Mouse (Mus musculus) G1E (cell line): ENCODE data around the gene Gfod1.

ENCODE experiments used
- CTCF ChIP-seq: IDR thresholded peaks from 2 replicates; pipeline ENCODE4 v1.5.1; 2012; ENCODE audit warnings: low read depth, low read length, inconsistent platforms, mixed read lengths
- GATA1 ChIP-seq: IDR thresholded peaks from 2 replicates; pipeline ENCODE4 v1.6.1; 2012; ENCODE audit warnings: borderline replicate concordance, low read length, inconsistent platforms, mixed read lengths
- GATA2 ChIP-seq: IDR thresholded peaks from 2 replicates; pipeline ENCODE4 v1.6.1; 2012; ENCODE audit warnings: low read depth, low read length, inconsistent platforms, borderline replicate concordance
- POLR2AphosphoS5 ChIP-seq: IDR thresholded peaks from 2 replicates; pipeline ENCODE4 v1.6.1; 2012; ENCODE audit warnings: low read depth, low read length, inconsistent platforms; ENCODE audit not compliant: insufficient replicate concordance
- TAL1 ChIP-seq: conservative IDR thresholded peaks from 2 replicates; pipeline ENCODE4 v1.6.1; 2012; ENCODE audit warnings: low read depth, low read length, inconsistent platforms, mixed read lengths

DNA sequence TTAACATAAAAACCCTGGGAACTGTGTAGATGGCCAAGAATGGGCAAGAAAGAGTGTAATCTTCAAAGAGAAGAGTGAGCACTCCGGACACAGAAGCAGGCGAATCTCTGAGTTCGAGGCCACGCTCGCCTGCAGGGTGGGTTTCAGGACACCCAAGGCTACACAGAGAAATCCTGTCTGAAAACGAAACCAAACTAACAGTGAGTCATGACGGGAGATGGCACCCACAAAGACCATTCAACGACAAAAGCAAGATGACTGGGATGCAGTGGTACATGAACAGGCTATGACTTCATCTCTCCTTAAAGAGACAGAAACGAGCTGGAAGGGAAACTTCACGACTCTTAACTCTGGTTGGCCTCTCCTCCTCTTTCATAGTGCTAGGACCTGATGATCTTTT is 101.6 kb downstream of the Gfod1 start:
- TF ChIP-seq GATA1 (no peak), TAL1 (no peak), CTCF (no peak), GATA2 (no peak), POLR2AphosphoS5 (no peak)
